Mouse (Mus musculus) granulocyte monocyte progenitor cell, adult 5-6 weeks (primary cell): ENCODE measurements around the gene Atp6v0d1. TPM values are rescaled to one million over a fixed set of nuclear protein-coding genes. Genes with fewer than 3 reads are reported as not detected.
"Not testable (repeated sequence)": the region's sequence is repeated elsewhere in the genome, so short reads cannot be mapped to it uniquely, and the experiment has no call there.

ENCODE experiments used
- ATAC-seq: replicated peaks from 2 replicates; pipeline ENCODE4 v1.8.0; 2016; ENCODE audit warnings: mild to moderate bottlenecking, moderate TSS enrichment, inconsistent platforms; ENCODE audit not compliant: poor library complexity, severe bottlenecking
- total RNA-seq, 2 experiments: library from RNA; stranded (forward) in 1 of 2; stranded (reverse) in 1 of 2; fragments of 200-712, 200-1000 nt in 1 of 2; fragments of >200 nt in 1 of 2; fragmentation: Nextera tagmentation in 1 of 2; gene quantifications; 2 replicates each; pipeline ENCODE4 v1.2.3; 2014 to 2017

Gene Atp6v0d1
- total RNA-seq, 2 experiments from 2014 or later = 47.3 to 112 TPM

DNA sequence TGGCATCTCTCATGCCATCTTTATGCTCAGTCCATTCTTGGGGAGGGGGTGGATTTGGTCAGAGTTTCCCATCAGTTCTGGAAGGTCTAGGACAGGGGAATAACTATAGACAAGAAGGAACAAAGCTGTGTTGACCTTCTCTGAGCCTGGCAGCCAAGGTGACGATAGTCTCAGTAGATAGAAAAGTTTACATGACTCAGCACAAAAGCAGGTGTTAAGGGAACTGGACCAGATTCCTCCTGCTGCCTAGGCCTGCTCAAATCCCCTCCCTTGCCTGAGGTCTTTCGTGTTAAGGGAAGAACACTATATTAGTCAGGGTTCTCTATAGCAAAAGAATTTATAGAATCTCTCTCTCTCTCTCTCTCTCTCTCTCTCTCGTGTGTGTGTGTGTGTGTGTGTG is 13.9 kb upstream of the Atp6v0d1 start:
- ATAC-seq = no peak

DNA sequence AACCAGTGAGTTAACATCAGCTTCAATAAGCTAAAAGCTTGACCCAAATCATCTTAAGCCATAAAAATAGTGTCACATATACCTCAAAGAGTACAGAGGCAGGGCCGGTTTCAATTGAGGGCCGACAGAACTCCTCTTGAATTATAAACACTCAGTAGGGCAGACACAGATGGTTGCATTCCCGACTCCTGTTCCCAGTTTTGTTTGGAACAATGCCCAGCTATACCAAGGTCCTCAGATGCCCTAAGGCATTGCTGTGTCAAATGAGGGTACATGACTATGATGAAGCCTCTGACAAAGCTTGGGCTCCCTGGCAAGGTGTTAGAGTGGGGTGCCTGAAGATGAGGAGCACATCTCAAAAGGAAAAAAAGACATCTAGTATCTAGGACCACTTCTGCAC is 9.7 kb upstream of the Atp6v0d1 start:
- no peak for ATAC-seq

DNA sequence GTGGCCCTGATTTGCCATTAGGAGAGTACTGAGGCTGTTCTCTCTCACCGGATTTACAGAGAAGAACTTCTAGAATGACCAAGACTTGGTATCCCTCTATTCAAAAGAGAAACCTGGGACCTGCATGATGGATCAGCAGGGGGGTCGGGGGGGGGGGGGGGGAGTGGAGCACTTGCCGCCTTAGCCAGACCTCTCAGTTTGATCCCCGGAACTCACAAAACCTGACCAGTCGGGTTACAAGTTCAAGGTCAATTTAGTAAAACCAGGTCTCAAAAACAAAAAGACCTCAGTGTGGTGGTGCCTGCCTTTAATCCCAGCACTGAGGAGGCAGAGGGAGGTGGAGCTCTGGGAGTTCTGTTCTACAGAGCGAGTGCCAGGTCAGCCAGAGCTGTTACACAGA is 8.9 kb upstream of the Atp6v0d1 start:
- ATAC-seq = no peak

DNA sequence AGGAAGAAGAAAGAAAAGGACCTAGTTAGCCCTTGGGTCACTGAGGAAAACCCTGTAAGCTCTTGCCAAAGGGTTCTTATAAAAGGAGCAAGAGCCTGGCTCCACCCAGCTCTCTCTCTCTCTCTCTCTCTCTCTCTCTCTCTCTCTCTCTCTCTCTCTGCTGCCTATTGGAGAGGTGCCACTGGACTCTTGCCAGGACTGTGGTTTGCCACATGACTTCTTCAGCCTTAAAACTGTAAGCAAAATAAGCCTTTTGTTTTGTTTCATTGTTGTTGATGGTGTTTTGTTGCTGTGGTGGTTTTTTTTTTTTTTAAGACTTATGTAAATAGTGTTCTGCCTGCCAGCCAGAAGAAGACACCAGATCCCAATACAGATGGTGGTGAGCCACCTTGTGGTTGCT is 7.6 kb upstream of the Atp6v0d1 start:
- peak; percentile 30; the same call in 1 of the 2 replicates for ATAC-seq

DNA sequence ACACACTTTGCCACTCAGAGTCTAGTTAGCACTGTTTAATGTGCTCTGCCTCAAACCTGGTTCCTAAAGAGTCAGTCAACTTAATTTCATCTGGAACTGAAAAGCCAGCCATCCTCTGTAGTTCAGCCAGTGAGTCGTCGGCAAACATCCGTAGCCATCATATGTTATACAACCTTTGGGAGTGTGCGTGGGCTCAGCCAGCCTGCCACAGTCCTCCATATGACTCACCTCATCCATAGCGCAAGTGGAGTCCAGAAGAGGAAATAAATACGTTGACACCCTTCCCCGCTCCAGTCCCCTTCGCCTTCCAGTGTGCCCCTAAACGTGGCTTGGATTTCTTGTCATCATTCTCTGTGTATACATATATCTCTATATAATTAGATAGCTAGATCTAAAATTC is 6.0 kb upstream of the Atp6v0d1 start:
- no peak for ATAC-seq

DNA sequence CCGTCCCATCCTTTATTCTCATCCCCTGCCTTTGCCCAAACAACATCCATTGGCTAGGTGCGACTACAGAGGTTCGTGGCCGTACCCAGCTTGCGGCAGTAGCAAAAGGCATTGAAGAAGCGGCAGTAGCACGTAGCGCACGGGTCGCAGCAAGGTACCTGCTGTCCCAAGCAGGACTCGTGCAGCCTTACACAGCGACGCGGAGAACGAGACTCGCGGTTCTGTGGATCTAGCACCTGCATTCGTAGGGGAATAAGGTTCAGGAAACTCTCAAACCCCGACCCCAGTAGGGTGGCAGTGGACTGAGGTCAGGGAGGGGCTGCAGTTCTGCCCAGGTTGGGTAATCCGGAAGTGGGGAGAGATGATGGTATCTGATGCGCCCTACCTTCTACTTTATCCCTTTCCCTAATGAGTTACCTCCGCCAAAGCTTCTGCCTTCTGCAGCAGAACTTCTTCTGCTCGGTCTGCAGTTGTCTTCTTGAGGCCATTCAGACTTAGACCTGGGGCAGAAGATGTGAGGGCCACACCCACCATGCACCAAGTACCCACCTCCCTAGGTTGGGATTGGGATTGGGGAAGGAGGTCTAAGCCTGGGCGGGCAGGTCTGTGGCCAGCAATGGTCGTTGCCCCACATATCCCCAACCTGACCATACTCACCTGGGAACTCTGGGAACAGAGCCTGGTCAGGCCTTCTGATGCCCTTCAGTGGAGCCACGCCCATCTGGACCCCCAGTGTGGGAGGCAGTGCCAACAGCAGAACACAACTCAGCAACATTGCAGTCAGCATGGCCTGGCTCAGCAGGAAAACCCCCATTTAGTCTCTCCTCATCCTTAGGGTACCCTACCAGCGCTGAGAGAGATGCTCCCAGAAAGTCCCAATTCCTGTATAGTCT is 1.1 kb upstream of the Atp6v0d1 start:
- peak; percentile 43 for ATAC-seq

DNA sequence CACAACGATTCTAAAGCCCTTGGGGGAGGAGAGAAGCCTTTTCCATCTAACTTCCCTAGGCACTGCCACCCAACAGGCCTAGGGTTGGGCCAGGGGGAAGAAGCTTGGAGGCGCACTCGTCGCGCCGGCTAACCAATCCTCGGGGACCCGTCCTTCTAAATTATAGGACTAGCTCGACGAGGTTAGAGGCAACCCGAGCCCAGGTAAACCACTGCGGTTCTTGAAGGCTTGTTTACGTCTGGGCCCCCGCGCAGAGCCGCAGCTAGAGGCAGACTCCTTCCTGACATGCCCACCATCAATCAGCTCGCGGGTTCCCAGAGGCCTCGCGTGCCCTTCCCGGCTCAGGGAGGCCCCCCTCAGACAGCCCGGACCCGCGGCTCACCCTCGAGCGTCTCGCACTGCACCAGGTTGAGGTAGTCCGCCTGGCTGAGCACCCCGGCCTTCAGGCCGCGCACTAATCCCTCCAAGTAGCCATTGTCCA is 406 bp downstream of the Atp6v0d1 start:
- ATAC-seq = 0 out of 2 replicates have a peak, but pooled peaks have one; percentile 11

DNA sequence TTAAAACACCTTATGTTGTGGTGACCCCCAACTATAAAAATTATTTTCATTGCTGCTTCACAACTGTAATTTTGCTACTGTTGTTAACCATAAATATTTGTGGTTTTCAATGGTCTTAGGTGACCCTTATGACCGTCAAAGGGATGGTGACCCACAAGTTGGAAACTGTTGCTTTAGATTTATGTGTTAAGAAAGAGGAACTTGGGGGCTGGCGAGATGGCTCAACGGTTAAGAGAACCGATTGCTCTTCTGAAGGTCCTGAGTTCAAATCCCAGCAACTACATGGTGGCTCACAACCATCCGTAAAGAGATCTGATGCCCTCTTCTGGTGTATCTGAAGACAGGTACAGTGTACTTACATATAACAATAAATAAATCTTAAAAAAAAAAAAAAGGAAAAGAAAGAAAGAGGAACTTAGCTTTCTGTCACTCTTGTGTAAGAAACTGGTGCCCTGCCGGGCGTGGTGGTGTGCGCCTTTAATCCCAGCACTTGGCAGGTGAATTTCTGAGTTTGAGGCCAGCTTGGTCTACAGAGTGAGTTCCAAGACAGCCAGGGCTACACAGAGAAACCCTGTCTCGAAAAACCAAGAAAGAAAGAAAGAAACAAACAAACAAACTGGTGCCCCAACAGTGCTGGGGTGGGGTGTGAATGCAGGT is 1.1 kb downstream of the Atp6v0d1 start:
- ATAC-seq = not testable (repeated sequence)

DNA sequence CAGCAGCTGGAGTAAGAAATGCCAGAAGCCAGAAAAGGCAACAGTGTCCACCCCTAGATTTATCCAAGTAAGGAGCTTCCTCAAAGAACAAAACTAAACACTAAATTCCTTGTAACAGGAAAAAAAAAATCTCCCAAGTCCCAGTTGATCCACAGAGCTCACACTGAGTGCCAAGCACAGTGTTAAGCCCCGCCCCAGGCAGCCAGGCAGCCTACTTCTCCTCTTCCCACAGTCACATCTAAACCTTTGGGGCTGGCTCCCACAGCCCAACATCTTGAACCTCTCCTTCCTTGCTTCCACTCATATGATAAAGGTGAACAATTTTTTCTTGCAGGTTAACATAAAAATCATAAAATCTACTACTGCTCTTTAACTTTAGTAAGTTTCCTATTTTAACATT is 2.0 kb downstream of the Atp6v0d1 start:
- no peak for ATAC-seq

DNA sequence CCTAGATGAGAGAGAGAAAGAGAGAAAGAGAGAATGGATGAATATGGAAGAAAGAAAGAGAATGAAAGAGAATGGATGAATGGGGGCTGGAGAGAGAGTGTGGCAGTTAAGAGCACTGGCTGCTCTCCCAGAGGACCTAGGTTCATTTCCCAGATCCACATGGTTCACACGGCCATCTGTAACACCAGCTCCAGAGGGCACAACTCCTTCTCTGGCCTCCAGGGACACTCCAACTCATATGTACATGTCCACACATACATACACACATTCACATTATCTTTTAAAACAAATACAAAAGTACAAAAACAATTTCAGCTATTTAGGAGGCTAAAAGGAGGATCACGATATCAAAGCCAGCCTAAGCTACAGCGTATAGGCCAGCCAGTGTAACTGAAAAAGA is 3.0 kb downstream of the Atp6v0d1 start:
- ATAC-seq = no peak

DNA sequence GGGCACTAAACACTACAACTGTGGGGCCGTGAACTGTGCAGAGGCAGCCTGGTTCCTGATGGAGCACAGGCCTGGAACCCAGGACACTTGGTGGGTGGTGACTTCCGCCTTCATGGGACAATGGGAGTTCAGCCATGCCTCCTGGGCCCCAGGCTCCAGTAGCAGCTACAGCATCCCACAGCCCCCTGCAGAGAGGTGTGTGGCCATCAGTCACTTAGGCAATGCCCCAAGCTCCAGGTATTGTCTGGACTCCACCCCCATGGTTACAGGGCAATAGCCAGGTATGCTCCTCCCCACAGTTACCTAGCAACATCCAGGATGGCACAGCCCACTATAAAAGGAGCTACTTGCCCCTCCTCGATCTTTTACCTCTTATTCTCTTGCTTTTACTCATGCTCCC is 10.6 kb downstream of the Atp6v0d1 start:
- no peak for ATAC-seq

DNA sequence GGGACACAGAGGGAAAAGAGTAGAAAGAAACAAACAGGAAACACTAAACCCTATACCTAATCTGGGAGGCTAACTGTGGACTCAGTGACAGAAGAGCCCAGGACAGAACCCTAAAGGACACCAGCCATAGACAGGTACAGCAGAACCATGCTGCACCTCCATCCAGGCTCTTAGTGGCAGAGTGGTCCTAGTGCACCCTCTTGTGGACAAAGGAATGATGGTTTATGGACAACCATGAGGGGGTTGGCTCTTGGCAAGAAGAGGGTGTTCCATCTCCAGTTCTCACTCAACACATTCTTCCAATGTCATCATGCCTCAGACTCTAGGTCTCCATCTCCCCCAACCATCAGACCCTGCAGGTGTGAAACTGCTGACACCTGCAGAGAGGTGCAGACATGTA is 11.8 kb downstream of the Atp6v0d1 start:
- peak; percentile 78 for ATAC-seq

DNA sequence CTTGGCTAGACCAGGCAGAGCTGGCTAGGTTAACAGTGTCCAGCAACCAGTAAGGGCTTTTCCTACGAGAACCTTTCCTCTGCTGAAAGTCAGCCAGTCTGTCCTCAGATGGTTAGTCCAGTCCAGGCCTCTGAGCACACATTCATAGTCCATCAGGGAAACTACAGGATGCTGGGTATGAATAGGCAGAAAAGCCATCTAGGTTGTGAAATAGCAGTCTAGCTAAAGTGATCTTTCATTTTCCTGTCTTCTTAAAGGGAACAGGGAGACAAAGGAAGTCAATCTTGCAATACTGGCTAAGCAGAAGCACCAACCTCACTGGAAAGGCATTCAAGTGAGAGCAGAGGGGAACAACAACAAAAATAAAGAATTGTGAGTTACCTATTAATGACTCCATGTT is 13.0 kb downstream of the Atp6v0d1 start:
- peak; percentile 87 for ATAC-seq

DNA sequence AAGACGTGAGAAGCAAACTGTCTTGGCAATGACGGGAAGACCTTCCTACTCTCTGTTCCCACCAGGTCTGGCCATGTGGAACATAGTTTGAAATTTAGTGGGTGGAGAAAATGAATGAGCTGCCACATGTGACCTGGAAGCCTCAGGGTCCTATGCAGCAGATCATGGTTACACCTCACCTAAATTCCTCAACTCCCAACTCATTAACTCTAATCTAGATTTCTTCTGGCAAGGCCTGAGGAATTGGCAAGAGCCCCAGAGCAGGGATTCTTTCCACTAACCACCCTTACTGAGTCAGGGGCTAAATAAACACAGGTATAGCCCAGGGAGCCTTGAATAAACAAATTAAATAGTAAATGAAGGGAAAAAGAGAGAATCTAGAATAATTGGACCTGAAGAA is 13.8 kb downstream of the Atp6v0d1 start:
- no peak for ATAC-seq

DNA sequence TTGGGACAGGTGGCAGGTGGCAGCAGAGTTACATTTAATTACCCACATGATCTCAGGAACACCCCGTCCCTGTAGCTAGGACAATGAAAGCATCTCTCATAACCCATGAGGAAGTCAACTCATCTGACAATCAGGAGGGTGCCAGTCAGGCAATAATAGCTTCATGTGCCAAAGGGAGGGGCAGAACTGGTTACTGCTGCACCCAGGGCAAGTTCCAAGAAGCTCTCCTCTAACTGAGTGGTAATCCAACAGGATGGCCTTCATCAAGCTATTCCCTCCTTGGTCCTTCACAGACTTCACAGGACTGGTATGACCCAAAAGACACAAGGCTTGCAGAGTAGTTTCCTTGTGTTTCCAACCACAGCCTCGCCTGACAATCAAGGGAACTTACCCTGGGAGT is 15.8 kb downstream of the Atp6v0d1 start:
- ATAC-seq = no peak

DNA sequence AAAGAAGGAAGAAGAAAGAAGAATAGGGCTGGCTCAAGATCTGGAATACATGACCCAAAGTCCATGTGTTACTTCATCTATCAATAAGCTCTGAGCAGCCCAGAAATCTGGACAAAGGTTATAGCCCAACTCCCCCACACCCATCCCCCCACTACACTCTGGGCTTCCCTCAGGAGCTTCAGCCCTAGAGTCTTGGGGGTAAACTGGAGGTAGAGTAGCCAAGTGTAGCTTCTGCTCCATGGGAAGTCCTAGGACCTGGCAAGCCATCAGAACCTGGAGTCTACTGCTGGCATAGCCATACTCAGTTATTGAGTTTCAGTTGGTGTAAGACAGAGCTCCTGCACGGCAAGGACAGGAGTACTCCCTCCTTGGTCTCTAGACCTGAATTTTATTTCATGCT is 16.3 kb downstream of the Atp6v0d1 start:
- no peak for ATAC-seq

DNA sequence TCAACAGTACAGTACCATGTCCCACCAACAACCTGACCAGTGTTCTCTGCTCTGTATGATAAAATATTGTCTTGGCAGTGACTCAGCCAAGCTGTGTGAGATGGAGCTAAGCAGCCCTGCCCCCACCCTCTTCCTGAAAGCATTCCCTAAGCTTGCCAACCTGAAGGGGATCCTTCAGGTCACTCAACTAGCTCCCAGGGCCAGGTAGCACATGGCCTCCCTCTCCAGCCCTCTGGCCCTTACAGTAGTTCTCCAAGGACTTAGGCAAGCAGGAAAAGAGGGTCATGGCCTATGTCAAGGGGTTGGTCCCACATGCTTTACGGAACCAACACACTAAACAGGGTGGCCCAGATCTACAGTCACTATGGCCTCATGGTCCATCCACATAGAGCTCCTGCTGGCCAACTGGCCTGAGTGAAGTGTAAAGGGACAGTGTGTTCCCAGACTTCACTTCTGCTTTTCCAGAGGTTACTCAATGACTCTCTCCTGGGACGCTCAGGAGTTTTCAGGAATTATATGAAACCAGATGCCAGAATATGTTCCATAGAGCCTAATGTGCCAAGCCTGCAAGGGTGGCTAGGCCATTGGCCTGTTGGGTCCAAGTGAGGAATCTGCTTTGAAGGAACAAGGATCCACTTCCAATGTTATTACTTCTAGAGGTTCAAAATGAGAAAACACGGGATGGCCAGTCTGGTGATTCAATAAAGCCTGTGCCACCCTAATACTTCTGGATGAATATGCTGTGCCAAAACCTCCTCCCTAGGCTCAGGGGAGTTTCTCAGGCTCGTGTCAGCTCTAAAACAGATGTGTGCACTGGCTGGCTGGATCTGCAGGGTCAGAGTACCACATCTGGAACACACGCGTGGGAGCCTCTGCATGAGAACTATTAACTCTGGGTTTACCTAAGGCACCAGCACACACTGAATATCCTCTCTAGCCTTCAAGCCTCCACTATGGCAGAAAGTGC is 19.2 kb downstream of the Atp6v0d1 start:
- 0 out of 2 replicates have a peak, but pooled peaks have one; percentile 26 for ATAC-seq

DNA sequence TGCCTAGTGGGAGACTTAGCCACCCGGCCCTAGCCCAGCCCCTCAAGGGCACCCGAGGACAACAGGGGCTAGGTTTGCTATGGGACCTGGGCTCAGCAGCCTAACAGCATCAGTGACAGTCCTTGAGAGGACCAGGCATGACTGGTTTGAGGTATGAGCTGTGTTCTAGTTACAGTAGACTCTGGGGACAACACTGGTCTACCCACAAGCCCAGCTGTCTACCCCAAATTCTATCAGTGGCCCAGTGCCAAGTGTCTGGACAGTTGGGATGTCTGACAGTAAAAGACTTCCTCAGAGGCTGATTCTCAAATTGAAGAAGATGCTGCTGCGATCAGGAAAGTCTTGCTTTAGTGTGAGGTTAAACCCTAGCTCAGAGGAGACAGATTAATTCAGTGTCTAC is 20.6 kb downstream of the Atp6v0d1 start:
- no peak for ATAC-seq

DNA sequence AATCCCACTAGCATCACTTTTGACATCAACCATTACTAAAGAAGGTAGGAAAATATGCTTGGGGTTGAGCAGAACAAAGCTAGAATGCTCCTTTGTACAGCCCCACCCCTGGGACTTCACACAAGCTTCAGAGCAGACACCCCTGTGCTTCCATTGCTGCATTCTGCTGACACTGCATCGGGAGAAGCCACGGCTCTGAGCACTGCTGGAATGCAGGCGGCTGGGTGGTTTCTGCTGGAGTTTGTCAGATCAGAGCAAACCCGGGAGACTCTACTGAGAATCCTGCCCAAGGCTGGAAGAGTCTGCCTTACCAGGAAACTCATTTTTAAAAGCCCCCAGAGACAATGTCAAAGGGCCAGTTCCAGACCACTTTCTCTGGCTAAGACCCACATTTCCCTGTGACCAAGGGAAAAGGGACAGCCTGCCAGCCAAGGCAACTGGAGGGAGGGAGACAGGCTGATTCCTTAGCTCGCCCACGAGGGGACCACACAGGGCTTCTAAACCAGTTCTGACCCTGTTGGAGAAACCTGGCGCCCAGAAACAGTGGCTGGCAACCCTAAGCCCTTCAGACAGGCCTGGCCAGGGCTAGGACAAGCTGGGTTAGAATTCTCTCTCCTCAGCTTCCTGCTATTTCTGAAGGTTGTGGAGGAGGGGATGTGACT is 21.2 kb downstream of the Atp6v0d1 start:
- ATAC-seq = no peak

DNA sequence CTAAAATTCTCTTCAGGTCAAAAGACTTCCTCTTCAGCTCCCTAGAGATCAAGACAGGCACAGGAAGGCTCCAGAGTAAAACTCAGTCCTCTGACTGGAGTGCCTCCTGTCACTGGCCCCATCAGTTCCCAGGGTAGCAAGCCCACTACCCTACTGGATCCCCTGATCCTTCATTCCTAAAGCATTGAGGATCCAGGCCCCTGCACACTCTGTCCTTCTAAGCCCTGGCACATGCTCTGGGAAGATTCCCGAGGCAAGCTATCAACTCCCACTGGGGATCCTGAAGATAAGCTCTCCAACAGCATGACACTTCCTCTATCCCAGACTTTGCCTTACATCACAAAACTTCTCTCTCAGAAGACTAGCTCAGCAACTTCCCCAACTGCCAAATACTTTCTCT is 22.1 kb downstream of the Atp6v0d1 start:
- ATAC-seq = peak; percentile 35; the same call in 1 of the 2 replicates
